8 mouse cellular contexts compared by ENCODE assay signal in genomic region chr9:65786885-65787787, GRCm38 (mm10). TPM values are rescaled to one million over a fixed set of nuclear protein-coding genes. Genes with fewer than 3 reads are reported as not detected.
A peak's percentile ranks its signal among the peaks of the same experiment; 100 is the strongest.
DNase-seq lines count a peak whose midpoint lies in the region; ATAC-seq and TF ChIP-seq lines count a peak whose summit lies in the region.

No protein-coding gene starts in this region.

- H3K4me3 ChIP-seq in hindbrain, embryonic 14.5 days (replicated peaks; ENCODE audit: low read length) = no peak overlapping the region
- no peak overlapping the region for H3K4me3 ChIP-seq in liver, embryonic 15.5 days (replicated peaks)
- no peak overlapping the region for H3K4me3 ChIP-seq in olfactory bulb, adult 2 months (ENCODE audit: insufficient read depth, low read depth, low read length)

- H3K4me2 ChIP-seq in hindbrain, embryonic 14.5 days (replicated peaks) = peak overlapping the region; percentile 10
- peak overlapping the region; percentile 35; the same call in 1 of the 2 replicates for H3K4me2 ChIP-seq in liver, embryonic 15.5 days

- ATAC-seq in erythroid progenitor cell, adult 5-6 weeks (replicated peaks; ENCODE audit: low FRiP score, poor library complexity, severe bottlenecking) = 0 out of 2 replicates have a peak, but pooled peaks have one; percentile 43
- ATAC-seq in hindbrain, embryonic 14.5 days (ENCODE audit: low FRiP score) = peak; percentile 74; the same call in 1 of the 2 replicates
- ATAC-seq in liver, embryonic 15.5 days (ENCODE audit: insufficient read depth) = peak; percentile 75

- TF ChIP-seq CTCF in olfactory bulb, adult 2 months (IDR thresholded peaks at IDR 0.05; ENCODE audit: insufficient read depth, low read depth, low read length) = no peak

- H3K4me1 ChIP-seq in hindbrain, embryonic 14.5 days (replicated peaks; ENCODE audit: control insufficient read depth, insufficient read depth, low read length) = peaks cover 58% of the 10 kb centered on the region
- peaks cover 68% of the 10 kb centered on the region for H3K4me1 ChIP-seq in liver, embryonic 15.5 days (replicated peaks)
- peaks cover 15% of the 10 kb centered on the region for H3K4me1 ChIP-seq in olfactory bulb, adult 2 months (ENCODE audit: control insufficient read depth, insufficient read depth, low read length)

- no peak for TF ChIP-seq POLR2A in olfactory bulb, adult 2 months (IDR thresholded peaks at IDR 0.05; ENCODE audit: insufficient read depth, low read depth, low read length)

- H3K9me3 ChIP-seq in hindbrain, embryonic 14.5 days (ENCODE audit: control insufficient read depth, low read length) = no peaks in the 10 kb centered on the region
- no peaks in the 10 kb centered on the region for H3K9me3 ChIP-seq in liver, embryonic 15.5 days (replicated peaks)

- H3K9ac ChIP-seq in hindbrain, embryonic 14.5 days = peak overlapping the region; percentile 20
- no peak overlapping the region for H3K9ac ChIP-seq in liver, embryonic 15.5 days

- WGBS in hindbrain, embryonic 14.5 days = 32% methylated on average over 8 of the region's 8 CpGs
- 29% methylated on average over 8 of the region's 8 CpGs for WGBS in liver, embryonic 15.5 days (ENCODE audit: insufficient replicate concordance)
- WGBS in olfactory bulb, adult 2 months = 13% methylated on average over 8 of the region's 8 CpGs

- H3K27me3 ChIP-seq in hindbrain, embryonic 14.5 days (ENCODE audit: control insufficient read depth, insufficient read depth, low read length) = no peaks in the 10 kb centered on the region
- no peaks in the 10 kb centered on the region for H3K27me3 ChIP-seq in liver, embryonic 15.5 days

- DNase-seq in A20 (ENCODE audit: low read depth, low spot score) = peak; percentile 59
- peak; percentile 61 for DNase-seq in adrenal gland, adult 2 months
- DNase-seq in hindbrain, embryonic 14.5 days (ENCODE audit: low spot score) = peak; percentile 61
- no peak for DNase-seq in left cerebral cortex, postnatal 10 days (ENCODE audit: extremely low spot score in 1 of 2, low spot score in 2 of 2)
- no peak for DNase-seq in thymus, postnatal 0 days (ENCODE audit: low spot score)

- H3K27ac ChIP-seq in hindbrain, embryonic 14.5 days = peak overlapping the region; percentile 84
- peak overlapping the region; percentile 53 for H3K27ac ChIP-seq in liver, embryonic 15.5 days (replicated peaks)
- peak overlapping the region; percentile 94 for H3K27ac ChIP-seq in olfactory bulb, adult 2 months (ENCODE audit: insufficient read depth, low read depth, low read length)

- no peaks in the 10 kb centered on the region for H3K36me3 ChIP-seq in hindbrain, embryonic 14.5 days (replicated peaks; ENCODE audit: control insufficient read depth, insufficient read depth)
- no peaks in the 10 kb centered on the region for H3K36me3 ChIP-seq in liver, embryonic 15.5 days (replicated peaks)

- intact Hi-C loops in left cerebral cortex, postnatal 10 days (cut with DNase I) = no loop called here

RNA-seq across cellular contexts. Expression of gene Zfp609, which starts 40.2 kb away (rescaled TPM):
- total RNA-seq in adrenal gland, adult 2 months (2021) = 10 to 100 TPM; 23.9 to 33.2 TPM
- 6.2 and 9.3 TPM in 2 replicates for polyA plus RNA-seq in adrenal gland, adult 2 months (2012; rRNA removed)
- total RNA-seq in erythroid progenitor cell, adult 5-6 weeks (2015; ENCODE audit: low replicate concordance) = 6.8 and 9.2 TPM in 2 replicates
- total RNA-seq in erythroid progenitor cell, adult 5-6 weeks (2017; ENCODE audit: low replicate concordance) = 2.4 and 2.8 TPM in 2 replicates
- 8.0 and 8.8 TPM in 2 replicates for polyA plus RNA-seq in hindbrain, embryonic 14.5 days (2014; fragmentation: Nextera tagmentation; extraction: Ambion mirVana)
- polyA plus RNA-seq in liver, embryonic 15.5 days (2015; fragmentation: Nextera tagmentation; extraction: Ambion mirVana) = 1.6 and 2.0 TPM in 2 replicates
- polyA plus RNA-seq in olfactory bulb, adult 2 months (2012; ENCODE audit: insufficient read depth, insufficient read length, low replicate concordance, missing spikeins) = not detected in 2 replicates
- total RNA-seq in left cerebral cortex, postnatal 10 days (2021) = 10 to 100 TPM; 41.3 to 42.2 TPM
- polyA plus RNA-seq in thymus, postnatal 0 days (2015; fragmentation: Nextera tagmentation; extraction: Ambion mirVana) = 1.6 and 2.0 TPM in 2 replicates

Comparison
In these comparisons a context has a peak if more than half of its experiments do, and no peak if none do; other contexts are left out.
1. DNase-seq: peak in A20 (single experiment), adrenal gland, adult 2 months (single experiment) and hindbrain, embryonic 14.5 days (single experiment); none in left cerebral cortex, postnatal 10 days (0 of 2) and thymus, postnatal 0 days (single experiment).
2. Peak in every context shown above with its lines, with median percentiles within 50 percentile points of each other: ATAC-seq and H3K27ac ChIP-seq.